Mouse (Mus musculus) liver, embryonic 12.5 days (tissue): ENCODE measurements around the gene Ugt3a2. TPM values are rescaled to one million over a fixed set of nuclear protein-coding genes. Genes with fewer than 3 reads are reported as not detected.

Source experiments
- polyA plus RNA-seq: library from polyadenylated mRNA; unstranded; fragments of >200 nt; fragmentation: Nextera tagmentation; extraction: Ambion mirVana; gene quantifications from 2 replicates; pipeline ENCODE4 v1.2.1, GENCODE M21; 2016

Ugt3a2 gene
- polyA plus RNA-seq, 1 experiment from 2014 or later: 0.12 TPM

Other genes with a start within 250 kb of the Ugt3a2 start
- gene Lmbrd2, start 195.0 kb upstream of the Ugt3a2 start, polyA plus RNA-seq: 1.4 and 2.2 TPM in 2 replicates
- gene Skp2, start 180.1 kb upstream of the Ugt3a2 start, polyA plus RNA-seq: 43.0 and 43.2 TPM in 2 replicates
- gene Ugt3a1, start 58.7 kb upstream of the Ugt3a2 start, polyA plus RNA-seq: 0.27 and 0.41 TPM in 2 replicates
- 0.32 and 0.41 TPM in 2 replicates for gene Capsl, start 100.5 kb downstream of the Ugt3a2 start, polyA plus RNA-seq
- 0.30 and 0.57 TPM in 2 replicates for gene Il7r, start 194.6 kb downstream of the Ugt3a2 start, polyA plus RNA-seq